Mouse (Mus musculus) liver, embryonic 11.5 days (tissue): ENCODE measurements at regions not wholly inside any gene's neighbourhood (a gene's known extent, or its start where the extent isn't known, plus 50 kb on each side); places are given as distances from the start of the nearest gene placed in this dataset.

Experiments used
- ATAC-seq: fragments of 200-750 bp; cut with Nextera tagmentation; replicated peaks from 2 replicates; pipeline ENCODE4 v1.8.0; 2017; ENCODE audit warnings: moderate number of reproducible peaks, mild to moderate bottlenecking, moderate TSS enrichment, moderate library complexity; ENCODE audit not compliant: low FRiP score
- DNase-seq: peaks from one replicate; pipeline ENCODE4 v3.0.0-alpha.2; 2017; ENCODE audit warnings: low spot score
- H3K27ac ChIP-seq: fragments of 300-500 bp; sonication (generic); 2 replicates; pipeline ENCODE4 v1.5.1; 2014; ENCODE audit warnings: mild to moderate bottlenecking, low read depth, low read length, control low read depth
- H3K27me3 ChIP-seq: fragments of 300-500 bp; sonication (generic); replicated peaks from 2 replicates; pipeline ENCODE4 v1.6.1; 2014; ENCODE audit warnings: low read length, mixed read lengths; ENCODE audit not compliant: control insufficient read depth, insufficient read depth
- H3K36me3 ChIP-seq: fragments of 300-500 bp; sonication (generic); 2 replicates; pipeline ENCODE4 v1.6.1; 2014; ENCODE audit warnings: mild to moderate bottlenecking, low read length, moderate library complexity, mixed read lengths; ENCODE audit not compliant: control insufficient read depth, insufficient read depth
- H3K4me1 ChIP-seq: fragments of 300-500 bp; sonication (generic); replicated peaks from 2 replicates; pipeline ENCODE4 v1.6.1; 2014; ENCODE audit warnings: low read length, mixed read lengths; ENCODE audit not compliant: control insufficient read depth, insufficient read depth
- H3K4me2 ChIP-seq: fragments of 300-500 bp; sonication (generic); 2 replicates; pipeline ENCODE4 v1.6.1; 2014; ENCODE audit warnings: mild to moderate bottlenecking, control low read depth, moderate library complexity
- H3K4me3 ChIP-seq: fragments of 300-500 bp; sonication (generic); 2 replicates; pipeline ENCODE4 v1.5.1; 2014; ENCODE audit warnings: low read depth, low read length, control low read depth
- H3K9ac ChIP-seq: fragments of 300-500 bp; sonication (generic); 2 replicates; pipeline ENCODE4 v1.6.1; 2014; ENCODE audit warnings: low read depth, low read length, control low read depth
- H3K9me3 ChIP-seq: fragments of 300-500 bp; sonication (generic); 2 replicates; pipeline ENCODE4 v1.6.1; 2016; ENCODE audit warnings: low read length, inconsistent platforms, mixed read lengths; ENCODE audit not compliant: control insufficient read depth
- WGBS: fragments of 180-500 bp; shearing (Covaris S2); extraction: QIAGEN DNeasy Blood & Tissue Kit; methylation state at CpG from one replicate; pipeline ENCODE4 v1.1.7; 2014; 5-methylcytosine and 5-hydroxymethylcytosine counted together

GRCm38 (mm10) chr5:100220320-100220719, 60.7 kb upstream of the Tmem150c start:
- no peaks in the 10 kb centered on the region for H3K9me3 ChIP-seq
- WGBS = 65% methylated on average over 11 of the region's 11 CpGs

GRCm38 (mm10) chr5:100218256-100218851, 58.7 kb upstream of the Tmem150c start:
- Histone ChIP-seq H3K27ac (no peak overlapping the region), H3K9me3 (no peaks in the 10 kb centered on the region), H3K4me1 (no peaks in the 10 kb centered on the region), H3K36me3 (no peaks in the 10 kb centered on the region), H3K27me3 (no peaks in the 10 kb centered on the region), H3K4me3 (no peak overlapping the region), H3K4me2 (no peak overlapping the region), H3K9ac (no peak overlapping the region)
- 74% methylated on average over 3 of the region's 3 CpGs for WGBS
- ATAC-seq (no peak), DNase-seq (no peak)

More at GRCm38 (mm10) chr5:100220320-100220719, 60.7 kb upstream of the Tmem150c start:
- DNase-seq (no peak), ATAC-seq (no peak)
- no peak overlapping the region for H3K4me2 ChIP-seq
- H3K36me3 ChIP-seq = no peaks in the 10 kb centered on the region
- H3K4me1 ChIP-seq = no peaks in the 10 kb centered on the region
- no peaks in the 10 kb centered on the region for H3K27me3 ChIP-seq
- H3K9ac ChIP-seq = no peak overlapping the region
- no peak overlapping the region for H3K4me3 ChIP-seq
- no peak overlapping the region for H3K27ac ChIP-seq

GRCm38 (mm10) chr5:100217178-100218035, 57.8 kb upstream of the Tmem150c start:
- Histone ChIP-seq H3K4me3 (peak overlapping the region; percentile 24; the same call in 1 of the 2 replicates), H3K27ac (no peak overlapping the region), H3K9ac (no peak overlapping the region), H3K4me1 (no peaks in the 10 kb centered on the region), H3K4me2 (peak overlapping the region; percentile 49), H3K27me3 (no peaks in the 10 kb centered on the region), H3K36me3 (no peaks in the 10 kb centered on the region), H3K9me3 (no peaks in the 10 kb centered on the region)
- WGBS = 20% methylated on average over 17 of the region's 17 CpGs
- DNase-seq (no peak), ATAC-seq (peak; percentile 78)

GRCm38 (mm10) chr5:100213901-100214300, 54.3 kb upstream of the Tmem150c start:
- Histone ChIP-seq H3K36me3 (no peaks in the 10 kb centered on the region), H3K27me3 (no peaks in the 10 kb centered on the region), H3K9ac (no peak overlapping the region), H3K4me3 (no peak overlapping the region), H3K27ac (no peak overlapping the region), H3K9me3 (no peaks in the 10 kb centered on the region), H3K4me2 (no peak overlapping the region), H3K4me1 (no peaks in the 10 kb centered on the region)
- 75% methylated on average over 8 of the region's 8 CpGs for WGBS
- DNase-seq (no peak), ATAC-seq (no peak)

GRCm38 (mm10) chr5:100210708-100211107, 51.1 kb upstream of the Tmem150c start:
- H3K27me3 ChIP-seq = no peaks in the 10 kb centered on the region
- H3K9me3 ChIP-seq = no peaks in the 10 kb centered on the region
- ATAC-seq = no peak
- H3K9ac ChIP-seq = no peak overlapping the region
- H3K27ac ChIP-seq = no peak overlapping the region
- H3K4me2 ChIP-seq = no peak overlapping the region
- H3K4me3 ChIP-seq = no peak overlapping the region
- H3K36me3 ChIP-seq = no peaks in the 10 kb centered on the region
- 53% methylated on average over 5 of the region's 5 CpGs for WGBS
- no peak for DNase-seq
- no peaks in the 10 kb centered on the region for H3K4me1 ChIP-seq
